Mouse (Mus musculus): ENCODE results near the gene Cpt2. TPM values are rescaled to one million over a fixed set of nuclear protein-coding genes. Genes with fewer than 3 reads are reported as not detected.

Gene Cpt2
- polyA plus RNA-seq, 1 experiment from 2014 or later, result 24.2 TPM

DNA sequence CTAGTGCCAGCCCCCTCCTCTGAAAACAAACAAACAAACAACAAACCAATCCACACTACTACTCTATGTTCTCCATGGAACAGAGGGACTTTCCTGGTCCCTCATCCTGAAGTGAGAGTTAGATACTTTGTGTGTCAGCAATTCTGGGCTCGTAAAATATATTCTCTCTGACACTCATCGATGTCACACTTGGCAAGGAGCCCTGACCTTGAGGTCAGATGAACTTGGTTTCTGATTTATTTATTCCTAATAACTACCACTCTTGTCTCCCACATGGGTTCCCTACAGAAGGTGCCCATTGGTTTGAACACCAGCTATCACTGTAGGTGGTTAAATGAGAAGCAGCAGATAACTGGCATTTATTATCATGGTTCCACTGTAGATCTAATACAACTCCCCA lies 3.1 kb downstream of the Cpt2 start:
- WGBS, result 86% methylated on average over 2 of the region's 2 CpGs
- H3K36me3 ChIP-seq, result 0 out of 2 replicates have a peak, but pooled peaks cover 3% of the 10 kb centered on the region
- no peaks in the 10 kb centered on the region for H3K27me3 ChIP-seq
- no peak overlapping the region for H3K4me3 ChIP-seq
- H3K9me3 ChIP-seq, result no peaks in the 10 kb centered on the region
- H3K27ac ChIP-seq, result no peak overlapping the region
- ATAC-seq (ENCODE audit: insufficient number of reproducible peaks, insufficient read depth, low FRiP score, low TSS enrichment, low read depth), result no peak
- peaks cover 18% of the 10 kb centered on the region for H3K4me1 ChIP-seq
- no peak overlapping the region for H3K4me2 ChIP-seq
- no peak overlapping the region for H3K9ac ChIP-seq

DNA sequence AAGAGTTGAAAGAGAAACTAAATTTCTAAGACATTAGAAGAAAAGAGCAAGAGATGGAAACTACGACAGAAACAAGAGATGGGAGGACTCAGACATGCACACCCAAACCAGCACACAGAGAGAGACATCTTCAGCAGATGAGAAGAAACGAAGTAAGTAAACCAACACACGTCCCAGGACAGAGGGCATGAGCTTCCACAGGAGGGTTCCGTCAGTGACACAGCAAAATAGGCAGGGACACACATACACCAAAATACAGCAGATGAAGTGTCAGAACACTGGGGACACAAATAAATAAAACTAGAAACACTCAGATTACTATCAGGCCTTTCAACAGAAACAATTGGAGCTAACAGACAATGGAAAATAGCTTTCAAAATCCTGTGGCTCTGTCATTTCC lies 13.4 kb downstream of the Cpt2 start:
- Histone ChIP-seq H3K4me2 (no peak overlapping the region), H3K27ac (no peak overlapping the region), H3K4me1 (peaks cover 5% of the 10 kb centered on the region; the same call in 1 of the 2 replicates), H3K9me3 (no peaks in the 10 kb centered on the region), H3K36me3 (peaks cover 78% of the 10 kb centered on the region), H3K4me3 (no peak overlapping the region), H3K27me3 (no peaks in the 10 kb centered on the region), H3K9ac (no peak overlapping the region)
- 90% methylated on average over 4 of the region's 4 CpGs for WGBS
- no peak for ATAC-seq (ENCODE audit: insufficient number of reproducible peaks, insufficient read depth, low FRiP score, low TSS enrichment, low read depth)

DNA sequence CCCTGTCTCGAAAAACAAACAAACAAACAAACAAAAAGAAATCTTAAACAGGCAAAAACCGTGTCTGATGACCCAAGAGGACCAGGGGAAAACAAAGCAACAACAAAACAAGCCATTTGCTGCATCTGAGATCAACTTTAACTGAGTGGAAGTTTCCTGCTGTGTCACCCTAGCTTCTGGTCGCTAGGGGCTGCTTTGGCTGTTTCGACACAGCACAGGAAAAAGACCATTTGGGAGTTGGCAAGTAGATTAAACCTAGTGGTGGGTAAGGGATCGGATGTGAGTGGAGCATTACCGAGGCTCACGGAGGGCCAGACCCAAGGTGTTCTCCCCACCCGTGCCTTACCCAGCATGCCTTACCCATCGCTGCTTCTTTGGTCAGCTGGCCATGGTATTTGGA lies 16.8 kb downstream of the Cpt2 start:
- no peaks in the 10 kb centered on the region for H3K4me1 ChIP-seq
- no peak for ATAC-seq (ENCODE audit: insufficient number of reproducible peaks, insufficient read depth, low FRiP score, low TSS enrichment, low read depth)
- no peak overlapping the region for H3K9ac ChIP-seq
- no peak overlapping the region for H3K27ac ChIP-seq
- WGBS, result 90% methylated on average over 9 of the region's 9 CpGs
- H3K36me3 ChIP-seq, result peaks cover 73% of the 10 kb centered on the region
- H3K27me3 ChIP-seq, result no peaks in the 10 kb centered on the region
- no peaks in the 10 kb centered on the region for H3K9me3 ChIP-seq
- H3K4me2 ChIP-seq, result no peak overlapping the region
- no peak overlapping the region for H3K4me3 ChIP-seq

DNA sequence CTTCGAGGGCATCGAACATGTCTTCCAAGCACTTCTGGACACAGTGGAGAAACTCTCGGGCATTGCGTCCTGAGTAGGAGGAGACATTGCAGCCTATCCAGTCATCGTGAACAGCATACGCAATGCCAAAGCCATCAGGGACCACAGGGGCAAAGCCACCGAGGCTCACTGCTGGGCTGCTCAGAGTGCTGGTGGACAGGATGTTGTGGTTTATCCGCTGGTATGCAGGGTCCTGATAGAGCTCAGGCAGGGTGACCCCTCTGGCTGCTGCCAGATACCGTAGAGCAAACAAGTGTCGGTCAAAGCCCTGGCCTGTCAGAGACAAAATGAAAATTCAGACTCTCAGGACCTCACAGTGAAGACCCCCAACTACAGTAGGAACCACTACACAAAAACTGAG lies 19.2 kb downstream of the Cpt2 start:
- 94% methylated on average over 10 of the region's 10 CpGs for whole genome bisulfite sequencing

DNA sequence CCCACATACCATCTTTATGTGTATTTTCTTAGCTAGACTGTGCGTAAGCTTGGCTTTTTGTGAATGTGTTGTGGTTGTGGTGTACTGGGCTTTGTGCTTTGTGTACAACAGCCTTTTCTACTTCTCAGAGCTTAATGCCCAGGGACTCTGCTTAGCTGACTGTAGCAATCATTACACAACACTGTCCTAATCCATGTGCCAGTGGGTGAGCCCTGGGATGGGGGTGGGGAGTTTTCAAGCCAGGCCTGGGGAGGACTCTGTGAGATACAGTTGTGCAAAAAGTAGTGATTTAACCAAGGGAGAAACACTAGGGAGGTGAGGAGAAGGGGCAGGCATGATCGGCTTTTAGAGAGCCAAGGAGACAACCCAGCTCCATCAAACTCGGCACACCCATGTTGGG lies 23.2 kb downstream of the Cpt2 start:
- Histone ChIP-seq H3K9me3 (no peaks in the 10 kb centered on the region), H3K27me3 (no peaks in the 10 kb centered on the region), H3K36me3 (peaks cover 57% of the 10 kb centered on the region), H3K4me2 (no peak overlapping the region), H3K4me1 (no peaks in the 10 kb centered on the region), H3K4me3 (no peak overlapping the region), H3K27ac (no peak overlapping the region), H3K9ac (no peak overlapping the region)
- 87% methylated on average over 3 of the region's 3 CpGs for WGBS
- no peak for ATAC-seq (ENCODE audit: insufficient number of reproducible peaks, insufficient read depth, low FRiP score, low TSS enrichment, low read depth)

More for the DNA sequence above, 19.2 kb downstream of the Cpt2 start:
- Histone ChIP-seq H3K9ac (no peak overlapping the region), H3K4me2 (no peak overlapping the region), H3K27me3 (no peaks in the 10 kb centered on the region), H3K36me3 (peaks cover 55% of the 10 kb centered on the region), H3K4me3 (no peak overlapping the region), H3K4me1 (no peaks in the 10 kb centered on the region), H3K9me3 (no peaks in the 10 kb centered on the region), H3K27ac (no peak overlapping the region)
- ATAC-seq (ENCODE audit: insufficient number of reproducible peaks, insufficient read depth, low FRiP score, low TSS enrichment, low read depth), result no peak

DNA sequence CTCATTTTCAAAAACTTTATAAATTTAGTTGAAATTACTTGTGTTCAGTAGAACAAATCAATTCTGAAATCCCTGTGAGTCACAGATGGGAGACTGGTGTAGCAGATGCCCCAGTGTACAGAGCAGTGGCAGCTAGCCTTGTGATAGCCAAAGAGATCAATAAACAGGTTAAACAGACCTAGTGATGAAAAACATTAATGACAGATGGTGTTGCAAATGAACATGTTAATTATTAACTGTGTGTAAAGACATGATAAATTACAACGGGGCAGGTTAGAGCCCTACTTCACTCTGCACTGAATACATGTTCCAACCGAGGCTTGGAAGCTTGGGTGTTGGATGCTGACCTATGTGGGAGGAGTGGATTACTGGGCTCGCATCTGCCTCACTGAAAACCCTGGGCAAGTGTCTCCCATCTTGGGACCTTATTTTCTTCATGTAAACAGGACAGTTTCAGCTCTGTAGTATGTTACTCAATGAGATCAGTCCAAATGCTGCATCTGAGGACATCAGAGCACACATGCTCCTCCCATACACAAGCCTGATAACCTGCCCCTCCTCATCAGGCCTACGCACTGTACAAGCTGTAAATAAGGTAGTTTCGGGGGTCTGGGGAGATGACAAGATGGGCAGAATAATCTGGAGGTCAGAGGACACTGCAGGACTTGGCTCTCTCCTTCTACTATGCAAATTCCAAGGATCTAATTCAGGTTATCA lies 24.0 kb downstream of the Cpt2 start:
- H3K4me2 ChIP-seq, result no peak overlapping the region
- no peak for ATAC-seq (ENCODE audit: insufficient number of reproducible peaks, insufficient read depth, low FRiP score, low TSS enrichment, low read depth)
- no peaks in the 10 kb centered on the region for H3K9me3 ChIP-seq
- 94% methylated on average over 5 of the region's 5 CpGs for WGBS
- no peaks in the 10 kb centered on the region for H3K27me3 ChIP-seq
- no peaks in the 10 kb centered on the region for H3K4me1 ChIP-seq
- H3K36me3 ChIP-seq, result peaks cover 53% of the 10 kb centered on the region
- H3K9ac ChIP-seq, result no peak overlapping the region
- H3K27ac ChIP-seq, result no peak overlapping the region
- H3K4me3 ChIP-seq, result no peak overlapping the region

DNA sequence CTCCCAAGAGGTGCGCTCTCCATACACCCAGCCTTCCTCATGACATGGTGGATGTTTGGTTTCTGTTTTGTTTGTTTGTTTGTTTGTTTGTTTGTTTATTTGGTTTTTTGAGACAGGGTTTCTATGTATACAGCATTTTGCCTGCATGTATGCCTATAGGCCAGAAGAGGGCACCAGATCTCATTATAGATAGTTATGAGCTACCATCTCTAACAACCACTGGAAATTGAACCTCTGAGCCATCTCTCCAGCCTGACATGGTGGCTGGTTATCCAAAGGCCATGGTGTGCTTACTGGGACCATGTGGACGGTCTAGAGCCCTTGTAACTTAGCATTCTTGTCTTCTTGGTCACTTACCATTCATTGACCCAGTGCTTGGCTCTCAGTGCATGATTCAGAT lies 30.7 kb downstream of the Cpt2 start:
- Histone ChIP-seq H3K36me3 (peaks cover 58% of the 10 kb centered on the region), H3K27me3 (no peaks in the 10 kb centered on the region), H3K4me1 (peaks cover 15% of the 10 kb centered on the region), H3K9me3 (no peaks in the 10 kb centered on the region), H3K9ac (no peak overlapping the region), H3K27ac (no peak overlapping the region), H3K4me3 (no peak overlapping the region), H3K4me2 (no peak overlapping the region)
- ATAC-seq (ENCODE audit: insufficient number of reproducible peaks, insufficient read depth, low FRiP score, low TSS enrichment, low read depth), result no peak
- 72% methylated on average over 2 of the region's 2 CpGs for WGBS

DNA sequence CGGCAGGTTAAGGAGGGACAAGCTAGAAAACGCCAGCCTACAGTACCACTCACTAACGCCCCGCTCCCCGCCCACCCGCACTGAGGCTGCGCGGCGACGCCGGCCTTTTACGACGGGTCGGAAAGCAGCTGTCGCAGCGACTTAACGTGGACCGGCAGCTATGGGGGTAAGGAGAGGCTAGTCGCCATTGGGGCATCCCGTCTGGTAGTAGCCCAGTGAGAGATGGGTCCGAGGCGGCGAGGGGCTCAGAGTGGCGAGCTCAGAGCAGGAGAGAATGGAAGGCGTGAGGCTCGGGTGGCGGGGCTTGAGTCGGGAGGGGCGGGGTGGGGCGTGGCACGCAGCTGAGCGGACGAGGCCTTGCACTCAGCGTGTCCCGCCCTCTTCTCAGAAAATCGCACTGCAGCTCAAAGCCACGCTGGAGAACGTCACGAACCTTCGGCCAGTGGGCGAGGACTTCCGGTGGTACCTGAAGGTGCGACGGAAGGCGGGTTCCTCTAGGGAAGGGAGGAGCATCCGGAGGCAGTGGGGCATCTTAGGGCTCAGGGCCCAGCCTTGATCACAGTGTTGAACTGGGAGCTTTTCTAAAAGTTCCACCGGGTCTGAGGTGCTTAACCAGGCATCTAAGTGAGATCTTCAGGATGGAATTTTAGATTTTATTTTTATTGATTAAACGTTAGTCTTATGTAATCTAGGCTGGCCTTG lies 33.5 kb downstream of the Cpt2 start, which contains the start of gene 0610037L13Rik:
TSS of gene 0610037L13Rik (plus strand) at position 83 of the 702 bp plus-strand sequence.
- H3K27me3 ChIP-seq, result no peaks in the 10 kb centered on the region
- peaks cover 15% of the 10 kb centered on the region for H3K4me1 ChIP-seq
- peaks cover 57% of the 10 kb centered on the region for H3K36me3 ChIP-seq
- H3K27ac ChIP-seq, result peak within 1 kb of the TSS; percentile 92
- H3K4me3 ChIP-seq, result peak within 1 kb of the TSS; percentile 56
- H3K4me2 ChIP-seq, result peak within 1 kb of the TSS; percentile 78
- no peaks in the 10 kb centered on the region for H3K9me3 ChIP-seq
- peak; percentile 96 for ATAC-seq (ENCODE audit: insufficient number of reproducible peaks, insufficient read depth, low FRiP score, low TSS enrichment, low read depth)
- WGBS, result under 1% methylated on average over 46 of the region's 48 CpGs
- H3K9ac ChIP-seq, result peak within 1 kb of the TSS; percentile 77

DNA sequence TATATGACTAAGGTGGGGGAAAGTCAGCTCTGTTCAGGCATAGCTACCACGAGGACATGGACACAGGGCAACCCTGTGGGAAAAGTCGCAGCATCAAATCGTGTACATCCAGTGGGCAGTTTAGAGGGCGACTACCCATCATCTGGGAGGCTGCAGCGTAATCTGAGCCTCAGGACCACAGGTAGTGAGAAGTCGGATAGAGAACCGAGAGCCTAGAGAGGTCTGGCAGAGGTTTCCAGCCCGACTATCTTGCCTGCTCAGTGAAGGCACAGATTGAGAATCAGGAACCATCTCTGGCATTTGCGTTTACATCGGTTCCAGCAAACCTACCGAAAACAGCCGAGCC lies 34.1 kb downstream of the Cpt2 start:
- H3K4me3 ChIP-seq, result peak overlapping the region; percentile 56
- H3K36me3 ChIP-seq, result peaks cover 58% of the 10 kb centered on the region
- peak; percentile 7; the same call in 1 of the 2 replicates for ATAC-seq (ENCODE audit: insufficient number of reproducible peaks, insufficient read depth, low FRiP score, low TSS enrichment, low read depth)
- peak overlapping the region; percentile 92 for H3K27ac ChIP-seq
- 2% methylated on average over 12 of the region's 12 CpGs for WGBS
- no peaks in the 10 kb centered on the region for H3K9me3 ChIP-seq
- H3K4me2 ChIP-seq, result peak overlapping the region; percentile 78
- peak overlapping the region; percentile 77 for H3K9ac ChIP-seq
- H3K27me3 ChIP-seq, result no peaks in the 10 kb centered on the region
- H3K4me1 ChIP-seq, result peaks cover 15% of the 10 kb centered on the region

DNA sequence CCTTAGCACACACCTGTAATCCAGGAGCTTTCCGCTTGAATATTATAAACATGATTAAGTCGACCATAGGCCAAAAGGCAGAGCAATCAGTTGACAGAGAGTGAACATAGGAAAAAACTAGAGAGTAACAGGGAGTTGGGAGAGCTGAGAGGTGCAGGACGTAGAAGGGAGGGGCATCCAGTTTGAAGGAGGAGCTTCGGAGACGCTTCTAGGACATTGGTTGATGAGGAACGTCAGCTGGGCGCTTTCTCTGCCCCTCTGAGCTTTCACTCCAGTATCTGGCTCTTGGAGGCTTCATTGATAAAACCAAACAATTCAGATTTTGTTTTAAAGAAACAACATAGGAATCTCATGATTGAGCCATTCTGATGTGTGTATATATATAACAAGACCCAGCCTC lies 37.0 kb downstream of the Cpt2 start:
- peaks cover 15% of the 10 kb centered on the region for H3K4me1 ChIP-seq
- no peak overlapping the region for H3K9ac ChIP-seq
- H3K4me2 ChIP-seq, result no peak overlapping the region
- 79% methylated on average over 7 of the region's 7 CpGs for WGBS
- H3K4me3 ChIP-seq, result no peak overlapping the region
- H3K36me3 ChIP-seq, result peaks cover 60% of the 10 kb centered on the region
- ATAC-seq (ENCODE audit: insufficient number of reproducible peaks, insufficient read depth, low FRiP score, low TSS enrichment, low read depth), result no peak
- H3K9me3 ChIP-seq, result no peaks in the 10 kb centered on the region
- no peak overlapping the region for H3K27ac ChIP-seq
- no peaks in the 10 kb centered on the region for H3K27me3 ChIP-seq

DNA sequence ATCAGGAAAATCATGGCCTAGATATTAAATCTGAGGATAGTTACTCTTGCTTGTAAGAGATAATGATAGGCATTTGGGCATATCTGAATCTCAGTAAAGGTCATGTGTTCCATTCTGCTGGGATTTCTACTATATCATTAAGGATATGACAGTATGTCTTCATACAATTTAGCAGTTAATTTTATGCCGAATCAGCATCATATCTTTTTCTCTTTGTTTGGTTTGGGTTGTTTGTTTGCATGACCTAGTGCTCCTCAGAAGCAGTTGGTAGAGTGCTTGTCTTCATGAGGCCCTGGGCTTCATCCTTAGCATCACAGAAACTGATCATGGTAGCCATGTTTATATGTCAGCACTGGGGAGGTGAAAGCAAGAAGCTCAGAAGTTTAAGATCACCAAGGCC lies 41.8 kb downstream of the Cpt2 start:
- H3K4me1 ChIP-seq, result peaks cover 11% of the 10 kb centered on the region
- H3K4me2 ChIP-seq, result no peak overlapping the region
- H3K4me3 ChIP-seq, result no peak overlapping the region
- no peak overlapping the region for H3K27ac ChIP-seq
- peaks cover 51% of the 10 kb centered on the region for H3K36me3 ChIP-seq
- no peak overlapping the region for H3K9ac ChIP-seq
- 98% methylated on average over 1 of the region's 1 CpGs for WGBS
- no peaks in the 10 kb centered on the region for H3K9me3 ChIP-seq
- H3K27me3 ChIP-seq, result no peaks in the 10 kb centered on the region
- no peak for ATAC-seq (ENCODE audit: insufficient number of reproducible peaks, insufficient read depth, low FRiP score, low TSS enrichment, low read depth)

All from embryonic facial prominence, embryonic 13.5 days (tissue).